In genomic region chr3:113639545-113639944, GRCm38 (mm10) we compare ENCODE assay signal across 24 mouse cellular contexts.
"Had no signal": no experiment of that assay in that cellular context is flagged by ENCODE, and none has a peak within 500 bp of the region (broad histone marks: within the 10 kb centered on the region; RNA-seq: fewer than 3 reads in every experiment).

No protein-coding gene starts in this region.

- H3K4me3 ChIP-seq: heart, embryonic 10.5 days; heart, embryonic 12.5 days; hindbrain, embryonic 10.5 days; hindbrain, embryonic 12.5 days; limb, embryonic 10.5 days; limb, embryonic 12.5 days; liver, embryonic 13.5 days; liver, embryonic 15.5 days had no signal

- H3K27me3 ChIP-seq: heart, embryonic 12.5 days; hindbrain, embryonic 12.5 days; limb, embryonic 12.5 days; liver, embryonic 13.5 days; liver, embryonic 15.5 days had no signal

- H3K4me1 ChIP-seq: heart, embryonic 10.5 days; heart, embryonic 12.5 days; hindbrain, embryonic 10.5 days; hindbrain, embryonic 12.5 days; limb, embryonic 10.5 days; limb, embryonic 12.5 days; liver, embryonic 13.5 days; liver, embryonic 15.5 days had no signal

- H3K9me3 ChIP-seq: heart, embryonic 10.5 days; heart, embryonic 12.5 days; hindbrain, embryonic 10.5 days; hindbrain, embryonic 12.5 days; limb, embryonic 10.5 days; limb, embryonic 12.5 days; liver, embryonic 13.5 days; liver, embryonic 15.5 days had no signal

- ATAC-seq: hindbrain, embryonic 16.5 days; inflammation-experienced regulatory T-cells, adult 6 months; liver, postnatal 0 days had no signal

- H3K4me2 ChIP-seq: heart, embryonic 12.5 days; hindbrain, embryonic 12.5 days; hindbrain, embryonic 14.5 days; limb, embryonic 12.5 days; liver, embryonic 11.5 days; liver, embryonic 13.5 days; liver, embryonic 15.5 days had no signal

- H3K9ac ChIP-seq: heart, embryonic 12.5 days; hindbrain, embryonic 12.5 days; hindbrain, embryonic 14.5 days; limb, embryonic 12.5 days; liver, embryonic 13.5 days; liver, embryonic 15.5 days; liver, postnatal 0 days had no signal

- DNase-seq: gastrocnemius, postnatal 14 days; gastrocnemius, postnatal 36 days; heart, adult 11 months; heart, postnatal 10 days; heart, postnatal 4 days; kidney, adult 11 months; kidney, postnatal 14 days; kidney, postnatal 36 days; layer of hippocampus, adult 9-11 months; layer of hippocampus, postnatal 36 days; liver; liver, embryonic 13.5 days; liver, postnatal 0 days had no signal

- H3K27ac ChIP-seq: heart, embryonic 10.5 days; hindbrain, embryonic 10.5 days; hindbrain, embryonic 12.5 days; hindbrain, embryonic 14.5 days; limb, embryonic 10.5 days; limb, embryonic 12.5 days; liver, embryonic 13.5 days; liver, embryonic 15.5 days had no signal

- H3K36me3 ChIP-seq: heart, embryonic 10.5 days; heart, embryonic 12.5 days; hindbrain, embryonic 10.5 days; hindbrain, embryonic 12.5 days; limb, embryonic 10.5 days; limb, embryonic 12.5 days; liver, embryonic 13.5 days; liver, embryonic 15.5 days had no signal
